Mouse (Mus musculus): Measurements from ENCODE around the gene Slc13a2.

Slc13a2 gene

GRCm38 (mm10) chr11:78354905-78355304 is 67.1 kb downstream of the Slc13a2 start:
- no peak for DNase-seq (ENCODE audit: low read depth, low spot score)

GRCm38 (mm10) chr11:78353081-78353480 is 68.9 kb downstream of the Slc13a2 start:
- no peak for DNase-seq (ENCODE audit: low read depth, low spot score)

- DNase-seq (ENCODE audit: low read depth, low spot score) = no peak
These were observed 72.3 kb downstream of the Slc13a2 start for GRCm38 (mm10) chr11:78349441-78350358.

GRCm38 (mm10) chr11:78348474-78348873 is 73.5 kb downstream of the Slc13a2 start:
- DNase-seq (ENCODE audit: low read depth, low spot score) = no peak

- DNase-seq (ENCODE audit: low read depth, low spot score) = no peak
These were observed 74.1 kb downstream of the Slc13a2 start for GRCm38 (mm10) chr11:78347908-78348307.
